Mouse (Mus musculus) limb, embryonic 14.5 days (tissue): ENCODE measurements around the gene P4hb. TPM values are rescaled to one million over a fixed set of nuclear protein-coding genes. Genes with fewer than 3 reads are reported as not detected.
"Not testable (repeated sequence)": the region's sequence is repeated elsewhere in the genome, so short reads cannot be mapped to it uniquely, and the experiment has no call there.

Source experiments
- ATAC-seq: fragments of 200-750 bp; cut with Nextera tagmentation; 2 replicates; pipeline ENCODE4 v1.8.0; 2017; ENCODE audit warnings: low read depth, moderate number of reproducible peaks, moderate TSS enrichment; ENCODE audit not compliant: low FRiP score
- DNase-seq: peaks from one replicate; pipeline ENCODE4 v3.0.0-alpha.2; 2015; ENCODE audit warnings: low spot score
- H3K27ac ChIP-seq: fragments of 300-500 bp; sonication (generic); replicated peaks from 2 replicates; pipeline ENCODE4 v1.5.1; 2014; ENCODE audit warnings: low read depth, mild to moderate bottlenecking, low read length, moderate library complexity, mixed read lengths
- H3K27me3 ChIP-seq: fragments of 300-500 bp; sonication (generic); 2 replicates; pipeline ENCODE4 v1.6.1; 2014; ENCODE audit warnings: low read length, mixed read lengths; ENCODE audit not compliant: control insufficient read depth, insufficient read depth
- H3K36me3 ChIP-seq: fragments of 300-500 bp; sonication (generic); 2 replicates; pipeline ENCODE4 v1.6.1; 2014; ENCODE audit warnings: mild to moderate bottlenecking, low read length, moderate library complexity, mixed read lengths; ENCODE audit not compliant: control insufficient read depth, insufficient read depth
- H3K4me1 ChIP-seq: fragments of 300-500 bp; sonication (generic); 2 replicates; pipeline ENCODE4 v1.6.1; 2014; ENCODE audit warnings: antibody characterized with exemption, low read length, mixed read lengths; ENCODE audit not compliant: control insufficient read depth, insufficient read depth
- H3K4me2 ChIP-seq: fragments of 300-500 bp; sonication (generic); replicated peaks from 2 replicates; pipeline ENCODE4 v1.6.1; 2014; ENCODE audit warnings: low read depth, mild to moderate bottlenecking, low read length, moderate library complexity; ENCODE audit not compliant: severe bottlenecking
- H3K4me3 ChIP-seq: fragments of 300-500 bp; sonication (generic); replicated peaks from 2 replicates; pipeline ENCODE4 v1.5.1; 2014; ENCODE audit warnings: low read length
- H3K9ac ChIP-seq: fragments of 300-500 bp; sonication (generic); 2 replicates; pipeline ENCODE4 v1.6.1; 2014; ENCODE audit warnings: mild to moderate bottlenecking, low read depth, low read length, moderate library complexity; ENCODE audit not compliant: severe bottlenecking
- H3K9me3 ChIP-seq: fragments of 300-500 bp; sonication (generic); 2 replicates; pipeline ENCODE4 v1.6.1; 2016; ENCODE audit warnings: low read length; ENCODE audit not compliant: control insufficient read depth
- POLR2A ChIP-seq: fragments of 200-500 bp; IDR thresholded peaks from 2 replicates; pipeline ENCODE4 v1.8.0; 2012; ENCODE audit warnings: inconsistent platforms, mild to moderate bottlenecking, moderate library complexity, borderline replicate concordance; ENCODE audit not compliant: insufficient read depth, insufficient read length; ENCODE audit errors: extremely low read depth
- WGBS: fragments of 180-500 bp; shearing (Covaris S2); extraction: QIAGEN DNeasy Blood & Tissue Kit; methylation state at CpG from one replicate; pipeline ENCODE4 v1.1.7; 2014; 5-methylcytosine and 5-hydroxymethylcytosine counted together
- polyA plus RNA-seq, 2 experiments: library from polyadenylated mRNA; depleted of rRNA in 1 of 2; stranded (reverse) in 1 of 2; unstranded in 1 of 2; fragments of >200 nt; fragmentation: Nextera tagmentation in 1 of 2; extraction: Ambion mirVana in 1 of 2; gene quantifications; 2 replicates each; pipeline versions ENCODE4 v1.2.1 to v1.2.3; 2012 to 2014

P4hb gene
- polyA plus RNA-seq, 2 experiments: 645 to 988 TPM

DNA sequence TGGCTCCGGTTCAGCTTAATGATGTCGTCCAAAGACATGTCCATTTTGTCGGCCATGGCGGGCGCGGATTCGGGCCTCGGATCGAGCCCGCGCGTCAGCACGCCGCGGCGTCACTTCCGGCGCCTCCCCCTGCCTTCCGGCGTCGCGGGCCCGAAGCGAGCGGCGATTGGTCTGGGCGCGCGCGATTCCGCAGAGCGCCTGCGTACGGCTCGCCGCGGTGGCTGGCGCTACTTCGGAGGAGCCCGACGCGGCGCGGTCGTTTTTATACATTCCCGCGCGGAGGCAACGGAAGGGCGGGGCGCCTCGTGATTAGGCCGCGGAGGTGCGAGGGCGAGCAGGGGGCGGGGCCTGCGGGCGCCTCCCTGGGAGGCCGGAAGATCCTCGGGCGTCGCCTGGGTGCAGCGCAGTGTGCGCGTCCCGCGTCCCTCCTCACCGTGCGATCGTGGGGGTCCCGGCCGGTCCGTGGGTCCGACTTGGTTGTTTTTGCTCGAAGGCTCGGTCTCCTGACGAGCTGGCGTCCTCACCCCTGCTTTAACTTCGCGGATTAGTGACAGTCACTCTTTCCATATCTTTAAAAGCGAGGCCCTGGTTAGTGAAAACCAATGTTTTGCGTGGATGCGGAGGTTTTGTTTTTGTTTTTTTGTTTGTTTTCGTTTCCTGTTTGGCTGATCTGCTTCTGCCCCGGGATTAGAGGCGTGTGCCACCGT lies 25.4 kb upstream of the P4hb start, which contains the start of the genes Alyref and Anapc11:
TSS of gene Alyref (minus strand) at position 83 of the 707 bp plus-strand sequence.
TSS of gene Anapc11 (plus strand) at position 139 of the 707 bp plus-strand sequence.
- peak; percentile 97 for ATAC-seq
- peaks cover 13% of the 10 kb centered on the region for H3K4me1 ChIP-seq
- under 1% methylated on average over 60 of the region's 88 CpGs for WGBS
- peaks cover 60% of the 10 kb centered on the region for H3K36me3 ChIP-seq
- 0 out of 2 replicates have a peak, but pooled peaks have one; percentile 41 for TF ChIP-seq POLR2A
- H3K27me3 ChIP-seq: no peaks in the 10 kb centered on the region
- H3K4me3 ChIP-seq: peak within 1 kb of the TSS; percentile 99
- peak within 1 kb of the TSS; percentile 92 for H3K27ac ChIP-seq
- H3K9me3 ChIP-seq: no peaks in the 10 kb centered on the region
- peak; percentile 96 for DNase-seq
- H3K9ac ChIP-seq: peak within 1 kb of the TSS; percentile 99
- H3K4me2 ChIP-seq: peak within 1 kb of the TSS; percentile 96

DNA sequence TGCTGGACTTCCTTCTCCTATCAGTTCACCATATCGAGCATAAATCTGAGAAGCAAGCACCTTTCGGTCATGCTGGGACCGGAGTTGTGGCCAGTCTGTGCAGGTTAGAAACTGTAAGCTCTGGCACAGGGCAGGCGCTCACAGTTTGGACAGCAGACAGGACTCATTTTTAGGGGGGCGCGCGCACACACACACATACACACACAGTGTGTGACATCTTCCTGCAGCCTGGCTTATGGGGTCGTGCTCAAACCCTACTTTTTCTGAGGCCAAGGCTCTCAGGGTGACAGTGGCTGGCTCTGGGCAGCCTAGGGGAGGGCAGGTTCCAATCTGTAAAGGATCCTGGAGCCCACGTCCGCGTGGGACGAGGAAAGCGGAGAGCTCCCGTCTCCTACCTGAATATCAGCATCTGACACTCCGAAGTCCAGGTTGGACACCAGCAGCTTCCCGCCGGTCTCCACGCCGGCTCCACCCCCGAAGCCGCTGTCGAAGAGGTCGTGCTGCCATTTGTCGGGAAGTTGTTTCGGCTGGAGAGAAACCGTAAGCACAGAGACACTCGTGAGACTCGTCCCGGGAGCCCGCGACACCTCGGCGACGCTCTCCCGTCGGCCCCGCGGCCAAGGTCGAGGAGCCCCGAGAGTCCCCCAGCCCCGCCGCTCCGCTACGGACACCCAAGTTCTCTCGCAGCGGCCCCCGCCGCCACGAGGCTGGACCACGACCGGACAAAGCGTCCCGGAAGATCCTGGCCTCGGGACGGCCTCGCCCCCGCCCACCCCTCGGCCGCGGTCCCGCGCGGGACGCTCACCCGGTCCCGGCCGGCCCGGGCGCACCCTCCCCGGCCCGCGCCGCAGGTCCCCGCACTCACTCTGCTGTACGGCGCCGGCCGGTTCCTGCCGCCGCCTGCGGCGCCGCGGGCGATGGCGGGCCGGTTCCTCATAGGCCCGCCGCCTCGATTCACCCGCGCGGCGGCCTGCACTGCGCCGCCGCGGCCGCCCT lies 24.5 kb upstream of the P4hb start:
- no peak for DNase-seq
- peak overlapping the region; percentile 99 for H3K9ac ChIP-seq
- peak overlapping the region; percentile 79 for H3K4me2 ChIP-seq
- H3K4me3 ChIP-seq: peak overlapping the region; percentile 99
- H3K27me3 ChIP-seq: no peaks in the 10 kb centered on the region
- peaks cover 13% of the 10 kb centered on the region for H3K4me1 ChIP-seq
- H3K9me3 ChIP-seq: no peaks in the 10 kb centered on the region
- peak overlapping the region; percentile 92 for H3K27ac ChIP-seq
- peak; percentile 23 for ATAC-seq
- WGBS: 4% methylated on average over 73 of the region's 99 CpGs
- peaks cover 60% of the 10 kb centered on the region for H3K36me3 ChIP-seq
- TF ChIP-seq POLR2A: no peak

DNA sequence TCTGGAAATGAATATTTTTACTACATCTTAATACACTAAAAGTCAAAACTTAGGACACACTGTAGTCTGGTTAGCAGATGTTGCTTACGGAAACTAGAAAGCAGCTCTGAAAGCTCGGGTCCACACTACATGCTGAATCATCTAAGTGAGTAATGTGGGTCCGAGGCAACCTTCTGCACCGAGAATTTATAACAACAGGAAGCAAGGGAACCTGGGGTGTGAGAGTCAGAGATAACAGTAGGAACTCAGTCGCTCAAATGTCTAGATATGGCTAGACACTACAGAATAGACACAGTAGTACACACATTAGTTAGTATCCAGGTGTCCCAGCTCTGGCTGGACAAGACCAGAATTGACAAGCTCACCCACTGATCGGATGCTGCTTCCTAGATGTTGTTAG lies 15.5 kb upstream of the P4hb start:
- peaks cover 87% of the 10 kb centered on the region for H3K36me3 ChIP-seq
- ATAC-seq (no peak), DNase-seq (no peak)
- H3K27ac ChIP-seq: no peak overlapping the region
- TF ChIP-seq POLR2A: no peak
- no peaks in the 10 kb centered on the region for H3K4me1 ChIP-seq
- no peaks in the 10 kb centered on the region for H3K27me3 ChIP-seq
- H3K9me3 ChIP-seq: no peaks in the 10 kb centered on the region
- H3K9ac ChIP-seq: no peak overlapping the region
- WGBS: 92% methylated on average over 6 of the region's 6 CpGs
- no peak overlapping the region for H3K4me3 ChIP-seq
- H3K4me2 ChIP-seq: no peak overlapping the region

DNA sequence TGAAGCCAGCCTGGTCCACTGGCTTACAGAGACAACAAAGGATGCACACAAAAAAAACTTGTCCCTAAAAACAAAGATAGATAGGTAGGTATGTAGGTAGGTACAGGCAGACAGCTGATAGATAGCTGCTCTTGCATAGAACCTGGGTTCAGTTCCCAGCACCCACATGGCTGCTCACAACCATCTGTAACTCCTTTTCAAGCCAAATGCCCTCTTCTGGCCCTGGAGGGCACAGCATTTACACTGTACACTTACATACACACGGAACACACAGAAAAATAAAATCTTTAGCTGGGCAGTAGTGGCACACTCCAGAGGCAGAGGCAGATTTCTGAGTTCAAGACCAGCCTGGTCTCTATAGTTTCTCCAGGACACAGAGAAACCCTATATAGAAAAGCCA lies 10.9 kb upstream of the P4hb start:
- no peak overlapping the region for H3K27ac ChIP-seq
- no peaks in the 10 kb centered on the region for H3K27me3 ChIP-seq
- no peak for DNase-seq
- no peak overlapping the region for H3K9ac ChIP-seq
- no peak for ATAC-seq
- 100% methylated on average over 1 of the region's 1 CpGs for WGBS
- TF ChIP-seq POLR2A: no peak
- H3K4me1 ChIP-seq: peaks cover 21% of the 10 kb centered on the region
- H3K9me3 ChIP-seq: no peaks in the 10 kb centered on the region
- no peak overlapping the region for H3K4me3 ChIP-seq
- no peak overlapping the region for H3K4me2 ChIP-seq
- peaks cover 55% of the 10 kb centered on the region for H3K36me3 ChIP-seq

DNA sequence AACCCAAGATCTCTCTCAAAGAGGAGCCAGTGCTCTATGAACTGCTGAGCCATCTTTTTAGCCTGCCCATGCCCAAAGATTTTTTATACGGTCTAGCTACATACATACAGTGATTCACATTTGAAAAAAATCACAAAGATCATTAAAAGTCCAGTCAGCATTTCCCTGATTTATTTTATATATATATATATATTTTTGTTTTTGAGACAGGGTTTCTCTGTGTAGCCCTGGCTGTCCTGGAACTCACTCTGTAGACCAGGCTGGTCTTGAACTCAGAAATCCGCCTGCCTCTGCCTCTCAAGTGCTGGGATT lies 9.9 kb upstream of the P4hb start:
- Histone ChIP-seq H3K4me1 (peaks cover 21% of the 10 kb centered on the region), H3K36me3 (peaks cover 55% of the 10 kb centered on the region)
- H3K4me3 ChIP-seq, H3K4me2 ChIP-seq, H3K9ac ChIP-seq, ATAC-seq, H3K9me3 ChIP-seq, DNase-seq, H3K27me3 ChIP-seq, H3K27ac ChIP-seq: not testable (repeated sequence)
- 85% methylated on average over 2 of the region's 2 CpGs for WGBS
